In the genomic region with DNA sequence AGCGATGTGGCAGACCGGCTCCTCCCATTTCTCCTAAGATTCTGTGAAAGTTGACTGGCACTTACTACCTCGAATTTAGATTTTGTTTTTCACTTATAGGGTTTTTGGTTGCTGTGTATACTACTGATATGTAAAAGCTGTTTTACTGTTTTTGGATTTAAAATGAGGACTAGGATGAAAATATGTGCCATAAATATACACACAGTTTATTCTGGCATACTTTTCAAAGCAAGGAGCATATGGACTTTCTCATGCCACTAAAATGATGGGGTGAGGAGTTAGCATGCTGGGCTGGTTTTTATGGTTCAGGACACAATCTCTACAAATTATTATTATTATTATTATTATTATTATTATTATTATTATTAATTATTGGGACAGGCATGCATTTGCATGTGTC, we compare ENCODE assay signal across 16 mouse cellular contexts.
DNase-seq lines count a peak whose midpoint lies in the region; ATAC-seq and TF ChIP-seq lines count a peak whose summit lies in the region.
"Had no signal": no experiment of that assay in that cellular context is flagged by ENCODE, and none has a peak within 500 bp of the region (broad histone marks: within the 10 kb centered on the region; RNA-seq: fewer than 3 reads in every experiment).

No protein-coding gene starts in this region.

- no peak for TF ChIP-seq CTCF in gastrocnemius, adult 2 months (IDR thresholded peaks at IDR 0.05)
- no peak for TF ChIP-seq CTCF in heart, postnatal 0 days (IDR thresholded peaks at IDR 0.05; ENCODE audit: low read depth)
- no peak for TF ChIP-seq CTCF in olfactory bulb, adult 2 months (IDR thresholded peaks at IDR 0.05; ENCODE audit: insufficient read depth, low read depth, low read length)
- TF ChIP-seq CTCF in hindbrain, postnatal 0 days (IDR thresholded peaks at IDR 0.05; ENCODE audit: low read depth): no peak

- H3K9ac ChIP-seq in heart, postnatal 0 days (replicated peaks; ENCODE audit: low read depth, low read length): no peak overlapping the region
- no peak overlapping the region for H3K9ac ChIP-seq in liver, embryonic 11.5 days (ENCODE audit: low read depth, low read length)
- H3K9ac ChIP-seq in hindbrain, postnatal 0 days (replicated peaks; ENCODE audit: low read length): no peak overlapping the region
- H3K9ac ChIP-seq: midbrain, embryonic 12.5 days; neural tube, embryonic 15.5 days had no signal

- H3K4me2 ChIP-seq in heart, postnatal 0 days (ENCODE audit: low read depth, low read length): 0 out of 2 replicates have a peak overlapping the region, but pooled peaks have one; percentile 38
- H3K4me2 ChIP-seq in liver, embryonic 11.5 days: peak overlapping the region; percentile 55
- no peak overlapping the region for H3K4me2 ChIP-seq in hindbrain, postnatal 0 days (ENCODE audit: low read depth, low read length)
- H3K4me2 ChIP-seq: midbrain, embryonic 12.5 days; neural tube, embryonic 15.5 days had no signal

- no peak for TF ChIP-seq EP300 in heart, postnatal 0 days (IDR thresholded peaks at IDR 0.05; ENCODE audit: low read depth)

- H3K4me3 ChIP-seq in gastrocnemius, adult 2 months: no peak overlapping the region
- no peak overlapping the region for H3K4me3 ChIP-seq in heart, postnatal 0 days (ENCODE audit: low read depth, low read length)
- no peak overlapping the region for H3K4me3 ChIP-seq in liver, embryonic 11.5 days (ENCODE audit: low read depth, low read length)
- H3K4me3 ChIP-seq in olfactory bulb, adult 2 months (ENCODE audit: insufficient read depth, low read depth, low read length): no peak overlapping the region
- H3K4me3 ChIP-seq in hindbrain, postnatal 0 days (ENCODE audit: low read length): no peak overlapping the region
- H3K4me3 ChIP-seq: forebrain, embryonic 10.5 days; midbrain, embryonic 12.5 days; neural tube, embryonic 15.5 days had no signal

- H3K36me3 ChIP-seq in heart, postnatal 0 days (replicated peaks; ENCODE audit: control insufficient read depth, insufficient read depth, low read length): peaks cover 18% of the 10 kb centered on the region
- H3K36me3 ChIP-seq in liver, embryonic 11.5 days (ENCODE audit: control insufficient read depth, insufficient read depth, low read length): no peaks in the 10 kb centered on the region
- H3K36me3 ChIP-seq in hindbrain, postnatal 0 days (ENCODE audit: insufficient read depth, low read length): no peaks in the 10 kb centered on the region
- H3K36me3 ChIP-seq: forebrain, embryonic 10.5 days; midbrain, embryonic 12.5 days; neural tube, embryonic 15.5 days had no signal

- no peak for ATAC-seq in heart, postnatal 0 days (ENCODE audit: insufficient read depth, low read depth)
- no peak for ATAC-seq in liver, embryonic 11.5 days (replicated peaks; ENCODE audit: low FRiP score)
- ATAC-seq in hindbrain, postnatal 0 days: no peak
- ATAC-seq: CD4-positive, CD25-positive, alpha-beta regulatory T cell, adult 4 months had no signal

- H3K4me1 ChIP-seq in heart, postnatal 0 days (ENCODE audit: control insufficient read depth, insufficient read depth): peaks cover 63% of the 10 kb centered on the region
- H3K4me1 ChIP-seq in liver, embryonic 11.5 days (replicated peaks; ENCODE audit: control insufficient read depth, insufficient read depth, low read length): peaks cover 25% of the 10 kb centered on the region
- peaks cover 38% of the 10 kb centered on the region for H3K4me1 ChIP-seq in olfactory bulb, adult 2 months (ENCODE audit: control insufficient read depth, insufficient read depth, low read length)
- peaks cover 4% of the 10 kb centered on the region; the same call in 1 of the 2 replicates for H3K4me1 ChIP-seq in hindbrain, postnatal 0 days (ENCODE audit: insufficient read depth, low read length)

- intact Hi-C loops in gastrocnemius, adult 2 months (cut with DNase I): no loop called here

- peak overlapping the region; percentile 62 for H3K27ac ChIP-seq in gastrocnemius, adult 2 months
- peak overlapping the region; percentile 75 for H3K27ac ChIP-seq in heart, postnatal 0 days (ENCODE audit: low read depth)
- no peak overlapping the region for H3K27ac ChIP-seq in liver, embryonic 11.5 days (ENCODE audit: low read depth, low read length)
- H3K27ac ChIP-seq in olfactory bulb, adult 2 months (ENCODE audit: insufficient read depth, low read depth, low read length): peak overlapping the region; percentile 77; the same call in 1 of the 2 replicates
- H3K27ac ChIP-seq in hindbrain, postnatal 0 days: no peak overlapping the region
- H3K27ac ChIP-seq: forebrain, embryonic 10.5 days; midbrain, embryonic 12.5 days; neural tube, embryonic 15.5 days; stomach, postnatal 0 days had no signal

- no peaks in the 10 kb centered on the region for H3K9me3 ChIP-seq in heart, postnatal 0 days (replicated peaks; ENCODE audit: control insufficient read depth, low read length)
- no peaks in the 10 kb centered on the region for H3K9me3 ChIP-seq in liver, embryonic 11.5 days (ENCODE audit: control insufficient read depth, low read length)
- H3K9me3 ChIP-seq in hindbrain, postnatal 0 days (ENCODE audit: low read length): no peaks in the 10 kb centered on the region
- H3K9me3 ChIP-seq: forebrain, embryonic 10.5 days; midbrain, embryonic 12.5 days; neural tube, embryonic 15.5 days had no signal

- 51% methylated on average over 3 of the region's 3 CpGs for WGBS in heart, postnatal 0 days
- 68% methylated on average over 3 of the region's 3 CpGs for WGBS in liver, embryonic 11.5 days
- 77% methylated on average over 3 of the region's 3 CpGs for WGBS in olfactory bulb, adult 2 months
- WGBS in hindbrain, postnatal 0 days: 83% methylated on average over 3 of the region's 3 CpGs

- no peaks in the 10 kb centered on the region for H3K27me3 ChIP-seq in heart, postnatal 0 days (ENCODE audit: control insufficient read depth, insufficient read depth, low read length)
- H3K27me3 ChIP-seq in liver, embryonic 11.5 days (replicated peaks; ENCODE audit: control insufficient read depth, insufficient read depth, low read length): no peaks in the 10 kb centered on the region
- no peaks in the 10 kb centered on the region for H3K27me3 ChIP-seq in hindbrain, postnatal 0 days (ENCODE audit: insufficient read depth, low read length)
- H3K27me3 ChIP-seq: neural tube, embryonic 15.5 days had no signal

- no peak for TF ChIP-seq POLR2A in olfactory bulb, adult 2 months (IDR thresholded peaks at IDR 0.05; ENCODE audit: insufficient read depth, low read depth, low read length)

- no peak for DNase-seq in gastrocnemius, adult 2 months
- DNase-seq in gastrocnemius, adult 18-20 months (ENCODE audit: low spot score): no peak
- DNase-seq in heart, postnatal 0 days (ENCODE audit: low spot score): no peak
- no peak for DNase-seq in heart, adult 8-10 months (ENCODE audit: low spot score)
- no peak for DNase-seq in liver, embryonic 11.5 days (ENCODE audit: low spot score)
- DNase-seq in liver: no peak
- DNase-seq in hindbrain, postnatal 0 days (ENCODE audit: low spot score): no peak
- DNase-seq: adrenal gland, adult 2 months; cerebellum, postnatal 10 days; gastrocnemius, postnatal 14 days had no signal

Comparison
In these comparisons a context has a peak if more than half of its experiments do, and no peak if none do; other contexts are left out.
1. H3K27ac ChIP-seq: peak in gastrocnemius, adult 2 months (single experiment), heart, postnatal 0 days (single experiment) and olfactory bulb, adult 2 months (single experiment); none in liver, embryonic 11.5 days (single experiment) and hindbrain, postnatal 0 days (single experiment).